Comparison of ENCODE assay signal across 9 mouse cellular contexts in the genomic region with DNA sequence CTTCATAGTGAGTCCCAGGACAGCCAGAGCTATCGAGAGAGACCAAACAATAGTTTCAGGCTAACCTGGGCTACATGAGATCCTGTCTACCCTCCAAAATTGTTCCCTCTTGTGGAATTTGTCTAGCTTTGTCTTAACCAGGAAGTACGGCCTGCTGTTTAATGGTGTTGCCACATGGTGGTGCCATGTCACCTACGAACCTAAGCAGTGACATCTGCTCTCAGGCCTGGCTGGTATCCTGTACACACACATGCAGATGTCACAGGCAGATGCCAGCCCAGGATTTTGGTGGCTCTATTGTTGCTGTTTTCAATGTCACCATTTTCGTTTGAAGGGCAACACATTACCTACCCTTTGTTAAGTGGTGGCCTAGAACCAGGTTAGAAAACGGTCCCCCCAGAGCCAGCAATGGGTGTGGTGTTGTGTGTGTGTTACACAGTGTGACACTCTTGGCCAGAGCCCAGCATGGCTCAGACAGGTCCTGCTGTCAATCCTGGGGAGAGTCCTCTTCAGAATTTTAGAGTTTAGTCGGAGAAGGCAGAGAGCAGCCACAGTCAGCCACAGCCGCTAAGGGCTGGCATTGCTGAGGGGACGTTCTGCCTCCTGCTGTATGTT. TPM values are rescaled to one million over a fixed set of nuclear protein-coding genes. Genes with fewer than 3 reads are reported as not detected.
DNase-seq lines count a peak whose midpoint lies in the region; ATAC-seq and TF ChIP-seq lines count a peak whose summit lies in the region.
"Had no signal": no experiment of that assay in that cellular context is flagged by ENCODE, and none has a peak within 500 bp of the region (broad histone marks: within the 10 kb centered on the region; RNA-seq: fewer than 3 reads in every experiment).

No protein-coding gene starts in this region.

- TF ChIP-seq CTCF in heart, adult 2 months (IDR thresholded peaks at IDR 0.05) = peak; percentile 64

- H3K4me3 ChIP-seq in heart, adult 2 months = no peak overlapping the region
- H3K4me3 ChIP-seq in intestine, embryonic 14.5 days (ENCODE audit: low read depth, low read length) = no peak overlapping the region
- H3K4me3 ChIP-seq in heart, embryonic 12.5 days = no peak overlapping the region
- H3K4me3 ChIP-seq: limb, embryonic 13.5 days had no signal

- ATAC-seq in intestine, embryonic 14.5 days (replicated peaks; ENCODE audit: low FRiP score, low TSS enrichment, low read depth) = peak; percentile 67; the same call in 1 of the 2 replicates
- ATAC-seq in heart, embryonic 12.5 days (ENCODE audit: insufficient number of reproducible peaks, low FRiP score) = no peak

- H3K27me3 ChIP-seq in heart, adult 2 months (ENCODE audit: control insufficient read depth, insufficient read depth, low read length) = no peaks in the 10 kb centered on the region
- no peaks in the 10 kb centered on the region for H3K27me3 ChIP-seq in intestine, embryonic 14.5 days (replicated peaks; ENCODE audit: control insufficient read depth, insufficient read depth, low read length)
- no peaks in the 10 kb centered on the region for H3K27me3 ChIP-seq in heart, embryonic 12.5 days (replicated peaks)
- H3K27me3 ChIP-seq: limb, embryonic 13.5 days had no signal

- TF ChIP-seq EP300 in heart, adult 2 months (IDR thresholded peaks at IDR 0.05; ENCODE audit: insufficient read depth, low read depth, low read length) = peak; percentile 77; the same call in 1 of the 2 replicates

- 71% methylated on average over 8 of the region's 8 CpGs for WGBS in heart, adult 2 months
- WGBS in intestine, embryonic 14.5 days = 81% methylated on average over 8 of the region's 8 CpGs
- 72% methylated on average over 8 of the region's 8 CpGs for WGBS in heart, embryonic 12.5 days

- H3K36me3 ChIP-seq in heart, adult 2 months (ENCODE audit: control insufficient read depth, insufficient read depth, low read length) = no peaks in the 10 kb centered on the region
- peaks cover 94% of the 10 kb centered on the region for H3K36me3 ChIP-seq in intestine, embryonic 14.5 days (ENCODE audit: control insufficient read depth, insufficient read depth, low read length)
- H3K36me3 ChIP-seq in heart, embryonic 12.5 days = peaks cover 99% of the 10 kb centered on the region

- H3K9ac ChIP-seq in heart, adult 2 months (ENCODE audit: low read depth, low read length) = no peak overlapping the region
- no peak overlapping the region for H3K9ac ChIP-seq in intestine, embryonic 14.5 days (ENCODE audit: low read length)
- H3K9ac ChIP-seq in heart, embryonic 12.5 days = no peak overlapping the region
- H3K9ac ChIP-seq: limb, embryonic 13.5 days had no signal

- intact Hi-C loops in heart, adult 2 months (cut with DNase I) = loop anchor here (1.0 kb wide), 1 partner anchor 43 kb away; no protein-coding TSS in a partner anchor

- no peaks in the 10 kb centered on the region for H3K79me2 ChIP-seq in heart, adult 2 months (replicated peaks; ENCODE audit: control insufficient read depth, insufficient read depth, low read length)

- H3K27ac ChIP-seq in heart, adult 2 months = no peak overlapping the region
- no peak overlapping the region for H3K27ac ChIP-seq in intestine, embryonic 14.5 days (ENCODE audit: low read depth)
- H3K27ac ChIP-seq in heart, embryonic 12.5 days (ENCODE audit: poor library complexity, severe bottlenecking) = no peak overlapping the region
- H3K27ac ChIP-seq: limb, embryonic 13.5 days had no signal

- DNase-seq in heart, adult 2 months = peak in 1 of 2 experiments; percentile 20
- DNase-seq in heart, adult 9 months (ENCODE audit: low spot score in 2 of 2) = no peak
- DNase-seq in CD4-positive, CD25-positive, alpha-beta regulatory T cell, adult 2 months (ENCODE audit: low read depth, low spot score) = peak; percentile 71
- DNase-seq in c-Kit-positive CD71-negative TER-119-negative erythroid progenitor cells, embryonic 14.5 days (ENCODE audit: low read depth) = peak; percentile 31
- no peak for DNase-seq in intestine, embryonic 14.5 days (ENCODE audit: low spot score)
- DNase-seq in naive thymus-derived CD4-positive, alpha-beta T cell, adult 2 months (ENCODE audit: low read depth) = peak; percentile 55
- no peak for DNase-seq in frontal cortex, postnatal 10 days (ENCODE audit: low spot score in 2 of 2)

- H3K4me2 ChIP-seq in intestine, embryonic 14.5 days (ENCODE audit: low read length) = no peak overlapping the region
- H3K4me2 ChIP-seq in heart, embryonic 12.5 days = no peak overlapping the region
- H3K4me2 ChIP-seq: limb, embryonic 13.5 days had no signal

- TF ChIP-seq POLR2A in heart, adult 2 months (IDR thresholded peaks at IDR 0.05; ENCODE audit: insufficient read depth, low read depth, low read length) = no peak

- no peaks in the 10 kb centered on the region for H3K9me3 ChIP-seq in intestine, embryonic 14.5 days (ENCODE audit: control insufficient read depth, low read length)
- H3K9me3 ChIP-seq in heart, embryonic 12.5 days (replicated peaks) = no peaks in the 10 kb centered on the region
- H3K9me3 ChIP-seq: limb, embryonic 13.5 days had no signal

- H3K4me1 ChIP-seq in heart, adult 2 months (ENCODE audit: control insufficient read depth, insufficient read depth, low read length) = no peaks in the 10 kb centered on the region
- no peaks in the 10 kb centered on the region for H3K4me1 ChIP-seq in intestine, embryonic 14.5 days (replicated peaks; ENCODE audit: control insufficient read depth, insufficient read depth, low read length)
- no peaks in the 10 kb centered on the region for H3K4me1 ChIP-seq in heart, embryonic 12.5 days (replicated peaks)
- H3K4me1 ChIP-seq: limb, embryonic 13.5 days had no signal

RNA-seq across cellular contexts. Expression of a gene that starts 16.0 kb away (rescaled TPM):
- not detected for total RNA-seq in heart, adult 2 months (2021)
- 0.26 and 0.62 TPM in 2 replicates for polyA plus RNA-seq in heart, adult 2 months (2012; rRNA removed)
- polyA plus RNA-seq in intestine, embryonic 14.5 days (2014; fragmentation: Nextera tagmentation; extraction: Ambion mirVana) = 6.9 TPM in 1 of 2 replicates, not detected in the other
- polyA plus RNA-seq in heart, embryonic 12.5 days (2016; fragmentation: Nextera tagmentation; extraction: Ambion mirVana) = not detected in 2 replicates
- polyA plus RNA-seq: limb, embryonic 13.5 days had no signal

RNA-seq across cellular contexts. Expression of a gene that starts 16.5 kb away (rescaled TPM):
- total RNA-seq in heart, adult 2 months (2021) = 1 to 10 TPM; 7.5 to 8.1 TPM
- 10.0 and 15.5 TPM in 2 replicates for polyA plus RNA-seq in heart, adult 2 months (2012; rRNA removed)
- polyA plus RNA-seq in intestine, embryonic 14.5 days (2014; fragmentation: Nextera tagmentation; extraction: Ambion mirVana) = 19.3 and 20.0 TPM in 2 replicates
- polyA plus RNA-seq in heart, embryonic 12.5 days (2016; fragmentation: Nextera tagmentation; extraction: Ambion mirVana) = 21.1 and 21.6 TPM in 2 replicates

RNA-seq across cellular contexts. Expression of a gene that starts 19.2 kb away (rescaled TPM):
- 10 to 100 TPM; 20.4 to 24.9 TPM for total RNA-seq in heart, adult 2 months (2021)
- polyA plus RNA-seq in heart, adult 2 months (2012; rRNA removed) = 12.5 and 20.9 TPM in 2 replicates
- 4.4 and 4.5 TPM in 2 replicates for polyA plus RNA-seq in intestine, embryonic 14.5 days (2014; fragmentation: Nextera tagmentation; extraction: Ambion mirVana)
- 5.0 and 6.1 TPM in 2 replicates for polyA plus RNA-seq in heart, embryonic 12.5 days (2016; fragmentation: Nextera tagmentation; extraction: Ambion mirVana)

RNA-seq across cellular contexts. Expression of a gene that starts 36.2 kb away (rescaled TPM):
- not detected for total RNA-seq in heart, adult 2 months (2021)
- not detected in 2 replicates for polyA plus RNA-seq in heart, adult 2 months (2012; rRNA removed)
- polyA plus RNA-seq in intestine, embryonic 14.5 days (2014; fragmentation: Nextera tagmentation; extraction: Ambion mirVana) = not detected in 2 replicates
- polyA plus RNA-seq in heart, embryonic 12.5 days (2016; fragmentation: Nextera tagmentation; extraction: Ambion mirVana) = not detected in 2 replicates
- polyA plus RNA-seq: limb, embryonic 13.5 days had no signal

Comparison
In these comparisons a context has a peak if more than half of its experiments do, and no peak if none do; other contexts are left out.
1. DNase-seq: peak in CD4-positive, CD25-positive, alpha-beta regulatory T cell, adult 2 months (single experiment), c-Kit-positive CD71-negative TER-119-negative erythroid progenitor cells, embryonic 14.5 days (single experiment) and naive thymus-derived CD4-positive, alpha-beta T cell, adult 2 months (single experiment); none in heart, adult 9 months (0 of 2), intestine, embryonic 14.5 days (single experiment) and frontal cortex, postnatal 10 days (0 of 2).